Mouse (Mus musculus) testis, postnatal 10 days (tissue): ENCODE results near the gene Arl4c.

Experiments
- DNase-seq: peaks from one replicate; pipeline ENCODE4 v3.0.0; 2021; ENCODE audit warnings: low spot score

Arl4c gene

DNA sequence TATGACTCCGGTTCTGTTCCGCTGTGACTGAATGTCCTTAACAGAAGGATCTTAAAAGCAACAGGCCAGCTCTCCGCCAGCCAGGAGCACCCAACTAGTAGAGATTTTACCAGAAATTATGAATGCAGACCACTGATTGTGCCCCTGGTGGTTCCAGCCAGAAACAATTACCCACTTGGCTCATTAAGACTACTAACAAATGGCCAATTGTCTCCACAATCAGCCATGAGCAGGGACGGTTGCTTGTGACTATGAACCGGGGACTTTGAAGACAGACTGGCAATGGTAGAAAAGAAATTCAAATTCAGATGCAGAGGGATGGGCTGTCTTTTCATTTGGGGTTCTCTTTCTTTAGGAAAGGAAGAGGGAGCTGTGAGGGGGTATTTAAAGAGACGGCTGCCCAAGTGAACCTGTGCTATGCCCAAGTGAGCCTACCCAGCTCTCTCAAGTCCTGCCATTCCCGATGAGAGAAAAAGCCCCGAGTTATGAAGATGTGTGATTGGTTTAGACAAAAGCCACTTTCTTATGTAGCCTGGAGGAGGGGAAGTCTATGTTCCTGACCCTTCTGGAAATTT is 78.4 kb downstream of the Arl4c start:
- DNase-seq: no peak
